Mouse (Mus musculus) hindbrain, postnatal 0 days (tissue): ENCODE measurements at regions not wholly inside any gene's neighbourhood (a gene's known extent, or its start where the extent isn't known, plus 50 kb on each side); places are given as distances from the start of the nearest gene placed in this dataset.
A peak's percentile ranks its signal among the peaks of the same experiment; 100 is the strongest.

Experiments used
- ATAC-seq: fragments of 200-750 bp; cut with Nextera tagmentation; 2 replicates; pipeline ENCODE4 v1.8.0; 2017; ENCODE audit warnings: mild to moderate bottlenecking, moderate TSS enrichment, moderate library complexity
- DNase-seq: peaks from one replicate; pipeline ENCODE4 v3.0.0-alpha.2; 2015; ENCODE audit warnings: low spot score
- H3K27ac ChIP-seq: fragments of 300-500 bp; sonication (generic); 2 replicates; pipeline ENCODE4 v1.5.1; 2014; ENCODE audit warnings: mild to moderate bottlenecking
- H3K27me3 ChIP-seq: fragments of 300-500 bp; sonication (generic); 2 replicates; pipeline ENCODE4 v1.6.1; 2014; ENCODE audit warnings: low read length, mixed read lengths; ENCODE audit not compliant: insufficient read depth
- H3K36me3 ChIP-seq: fragments of 300-500 bp; sonication (generic); 2 replicates; pipeline ENCODE4 v1.6.1; 2014; ENCODE audit warnings: low read length, mixed read lengths; ENCODE audit not compliant: insufficient read depth
- H3K4me1 ChIP-seq: fragments of 300-500 bp; sonication (generic); 2 replicates; pipeline ENCODE4 v1.6.1; 2014; ENCODE audit warnings: antibody characterized with exemption, low read length, mixed read lengths; ENCODE audit not compliant: insufficient read depth
- H3K4me2 ChIP-seq: fragments of 300-500 bp; sonication (generic); 2 replicates; pipeline ENCODE4 v1.6.1; 2014; ENCODE audit warnings: low read depth, mild to moderate bottlenecking, low read length, moderate library complexity, mixed read lengths
- H3K4me3 ChIP-seq: fragments of 300-500 bp; sonication (generic); 2 replicates; pipeline ENCODE4 v1.5.1; 2014; ENCODE audit warnings: low read length
- H3K9ac ChIP-seq: fragments of 300-500 bp; sonication (generic); replicated peaks from 2 replicates; pipeline ENCODE4 v1.6.1; 2014; ENCODE audit warnings: mild to moderate bottlenecking, low read length, moderate library complexity, mixed read lengths
- H3K9me3 ChIP-seq: fragments of 300-500 bp; sonication (generic); 2 replicates; pipeline ENCODE4 v1.6.1; 2016; ENCODE audit warnings: low read length, mixed read lengths
- CTCF ChIP-seq: IDR thresholded peaks from 2 replicates; pipeline ENCODE4 v1.5.1; 2016; ENCODE audit warnings: antibody characterized with exemption, control low read depth, low read depth
- WGBS: fragments of 180-500 bp; shearing (Covaris S2); extraction: QIAGEN DNeasy Blood & Tissue Kit; methylation state at CpG from one replicate; pipeline ENCODE4 v1.1.7; 2014; 5-methylcytosine and 5-hydroxymethylcytosine counted together

GRCm38 (mm10) chr2:57649002-57649401 is 348.7 kb upstream of the Galnt5 start:
- DNase-seq (no peak), ATAC-seq (no peak)
- no peak for TF ChIP-seq CTCF
- Histone ChIP-seq H3K4me3 (no peak overlapping the region), H3K27me3 (no peaks in the 10 kb centered on the region), H3K27ac (no peak overlapping the region), H3K4me2 (no peak overlapping the region), H3K9ac (no peak overlapping the region), H3K36me3 (no peaks in the 10 kb centered on the region), H3K4me1 (no peaks in the 10 kb centered on the region), H3K9me3 (no peaks in the 10 kb centered on the region)
- 78% methylated on average over 4 of the region's 4 CpGs for WGBS

- Histone ChIP-seq H3K4me1 (no peaks in the 10 kb centered on the region), H3K9ac (no peak overlapping the region), H3K27ac (no peak overlapping the region), H3K27me3 (no peaks in the 10 kb centered on the region), H3K36me3 (no peaks in the 10 kb centered on the region), H3K9me3 (no peaks in the 10 kb centered on the region), H3K4me2 (no peak overlapping the region), H3K4me3 (no peak overlapping the region)
- no peak for TF ChIP-seq CTCF
- ATAC-seq (no peak), DNase-seq (no peak)
- WGBS = 88% methylated on average over 4 of the region's 4 CpGs
These were observed 340.3 kb upstream of the Galnt5 start for GRCm38 (mm10) chr2:57657409-57657808.

GRCm38 (mm10) chr2:57661838-57662237 is 335.8 kb upstream of the Galnt5 start:
- Histone ChIP-seq H3K4me1 (no peaks in the 10 kb centered on the region), H3K4me3 (no peak overlapping the region), H3K27ac (no peak overlapping the region), H3K36me3 (no peaks in the 10 kb centered on the region), H3K27me3 (no peaks in the 10 kb centered on the region), H3K9me3 (no peaks in the 10 kb centered on the region), H3K9ac (no peak overlapping the region), H3K4me2 (no peak overlapping the region)
- 95% methylated on average over 1 of the region's 1 CpGs for WGBS
- DNase-seq = no peak
- no peak for ATAC-seq
- TF ChIP-seq CTCF = no peak

DNA sequence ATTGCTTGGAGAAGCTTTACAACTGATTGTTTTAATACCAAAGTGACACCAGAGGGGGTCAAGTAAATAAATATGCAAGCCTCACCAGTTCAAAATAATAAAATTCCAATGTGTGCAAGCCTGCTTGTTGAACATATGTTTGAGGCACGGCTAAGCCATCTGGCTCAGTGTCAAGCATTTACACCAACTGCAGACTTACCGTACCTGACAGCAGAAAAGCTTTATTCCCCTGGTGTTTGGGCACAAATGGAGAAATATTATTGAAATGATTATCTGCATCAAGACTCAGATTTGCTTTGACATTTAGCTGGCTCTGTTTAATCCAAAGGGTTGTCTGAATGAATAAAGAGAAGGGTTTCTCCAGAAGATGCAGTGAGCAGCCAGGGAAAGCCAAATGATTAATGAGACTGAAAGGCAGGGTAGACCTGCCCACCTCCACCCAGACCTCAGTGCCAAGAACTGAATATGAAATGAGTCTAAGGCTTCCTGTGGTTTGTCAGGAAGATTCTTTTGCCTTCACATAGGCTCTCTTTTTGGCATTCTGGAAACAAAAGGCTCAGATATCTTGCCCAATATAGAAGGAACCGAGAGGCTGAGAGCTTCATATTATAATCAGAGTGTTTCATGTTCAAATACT is 325.6 kb upstream of the Galnt5 start:
- DNase-seq = peak; percentile 79
- WGBS = 36% methylated on average over 3 of the region's 3 CpGs

DNA sequence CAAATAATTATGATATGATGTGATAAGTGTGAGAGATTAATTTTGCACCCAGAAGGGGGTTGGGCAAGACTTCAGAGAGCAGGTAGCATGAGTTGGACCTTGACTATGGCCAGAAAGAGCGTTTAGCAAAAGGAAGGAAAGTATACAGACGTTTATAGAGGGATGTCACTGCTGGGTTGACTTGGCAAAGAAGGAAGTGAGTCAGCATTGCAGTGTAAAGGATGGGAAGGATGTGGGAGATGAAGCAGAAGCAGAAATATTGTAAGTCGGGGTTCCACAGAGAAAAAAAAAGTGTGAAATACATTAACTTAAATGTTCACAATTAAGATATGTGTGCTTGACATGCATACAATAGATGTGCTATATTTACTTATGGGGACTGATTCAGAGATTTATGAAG is 307.8 kb upstream of the Galnt5 start:
- Histone ChIP-seq H3K4me1 (no peaks in the 10 kb centered on the region), H3K36me3 (no peaks in the 10 kb centered on the region), H3K4me3 (no peak overlapping the region), H3K9ac (no peak overlapping the region), H3K27me3 (no peaks in the 10 kb centered on the region), H3K9me3 (no peaks in the 10 kb centered on the region), H3K27ac (no peak overlapping the region), H3K4me2 (no peak overlapping the region)
- WGBS = 87% methylated on average over 3 of the region's 3 CpGs
- ATAC-seq (no peak), DNase-seq (no peak)
- no peak for TF ChIP-seq CTCF

More for the DNA sequence above, 325.6 kb upstream of the Galnt5 start:
- no peaks in the 10 kb centered on the region for H3K4me1 ChIP-seq
- ATAC-seq = peak; percentile 85
- no peaks in the 10 kb centered on the region for H3K9me3 ChIP-seq
- no peaks in the 10 kb centered on the region for H3K27me3 ChIP-seq
- H3K4me3 ChIP-seq = no peak overlapping the region
- no peak overlapping the region for H3K9ac ChIP-seq
- TF ChIP-seq CTCF = peak; percentile 8; the same call in 1 of the 2 replicates
- no peak overlapping the region for H3K4me2 ChIP-seq
- no peak overlapping the region for H3K27ac ChIP-seq
- no peaks in the 10 kb centered on the region for H3K36me3 ChIP-seq

DNA sequence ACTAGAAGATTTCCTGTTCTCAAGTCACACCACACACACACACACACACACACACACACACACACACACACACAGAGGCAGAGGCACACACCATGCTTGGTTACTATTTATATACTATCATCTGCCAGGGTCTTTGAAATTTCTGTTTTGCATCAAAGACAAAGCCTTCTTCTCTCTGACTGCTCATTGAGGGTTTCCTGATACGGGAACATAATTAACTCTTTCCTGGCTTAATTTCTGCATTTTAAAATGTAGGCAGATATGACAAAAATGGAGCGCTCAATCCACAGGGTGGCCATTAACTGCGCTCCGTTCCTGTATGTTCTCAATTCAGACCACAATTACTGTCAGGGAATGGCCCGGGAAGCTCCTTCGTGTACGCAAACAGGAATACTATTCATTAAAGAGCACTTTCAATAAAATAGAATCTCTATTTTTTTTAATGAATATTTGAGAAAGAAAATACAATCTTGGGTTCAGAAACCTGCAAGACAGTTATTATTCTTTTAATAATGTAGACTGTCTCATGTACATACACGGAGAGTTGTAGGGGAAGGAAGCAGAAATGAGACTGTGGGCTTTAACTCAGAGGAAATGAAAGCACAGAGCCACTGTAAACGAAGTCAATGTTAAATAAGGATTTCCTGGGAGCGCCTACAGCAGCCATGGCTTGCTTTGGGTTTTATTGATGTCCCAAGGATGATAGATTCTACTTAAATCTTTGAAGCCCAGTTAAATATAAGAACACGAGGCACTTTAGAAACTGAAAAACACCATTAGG is 300.5 kb upstream of the Galnt5 start:
- Histone ChIP-seq H3K27me3 (no peaks in the 10 kb centered on the region), H3K27ac (no peak overlapping the region), H3K4me3 (peak overlapping the region; percentile 18), H3K4me1 (no peaks in the 10 kb centered on the region), H3K9ac (no peak overlapping the region), H3K9me3 (no peaks in the 10 kb centered on the region), H3K4me2 (peak overlapping the region; percentile 48), H3K36me3 (no peaks in the 10 kb centered on the region)
- DNase-seq (peak; percentile 35), ATAC-seq (no peak)
- no peak for TF ChIP-seq CTCF
- WGBS = 32% methylated on average over 11 of the region's 11 CpGs

DNA sequence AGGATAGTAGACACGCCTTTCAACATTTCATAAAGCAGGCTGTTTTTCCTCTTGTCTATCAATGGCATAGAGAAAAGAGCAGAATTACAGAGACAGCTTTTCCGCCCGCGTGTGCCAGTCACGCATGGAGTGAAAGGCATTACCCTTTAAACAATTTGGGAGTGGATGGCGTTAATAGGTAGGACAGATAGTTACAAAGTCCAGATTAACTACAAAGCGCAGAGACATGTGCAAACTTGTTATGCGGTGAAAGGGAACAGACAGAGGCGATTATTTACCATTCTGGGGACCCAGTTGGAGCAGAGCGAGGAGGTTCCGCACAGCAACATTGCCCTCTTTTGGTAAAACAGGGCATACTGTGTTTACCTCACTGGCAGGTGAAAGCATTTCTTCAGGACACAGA is 299.0 kb upstream of the Galnt5 start:
- H3K4me3 ChIP-seq = peak overlapping the region; percentile 39
- no peaks in the 10 kb centered on the region for H3K27me3 ChIP-seq
- H3K9me3 ChIP-seq = no peaks in the 10 kb centered on the region
- no peaks in the 10 kb centered on the region for H3K4me1 ChIP-seq
- under 1% methylated on average over 11 of the region's 11 CpGs for whole genome bisulfite sequencing
- TF ChIP-seq CTCF = peak; percentile 87
- H3K36me3 ChIP-seq = no peaks in the 10 kb centered on the region
- ATAC-seq = peak; percentile 88
- H3K9ac ChIP-seq = peak overlapping the region; percentile 3; the same call in 1 of the 2 replicates
- H3K27ac ChIP-seq = no peak overlapping the region
- peak; percentile 88 for DNase-seq
- H3K4me2 ChIP-seq = peak overlapping the region; percentile 61
